Mouse (Mus musculus): ENCODE data around the gene Ptpre. TPM values are rescaled to one million over a fixed set of nuclear protein-coding genes. Genes with fewer than 3 reads are reported as not detected.
"Not testable (repeated sequence)": the region's sequence is repeated elsewhere in the genome, so short reads cannot be mapped to it uniquely, and the experiment has no call there.

Ptpre gene
- total RNA-seq (2017), result 80.7 and 86.9 TPM in 2 replicates

- peak; percentile 80 for ATAC-seq (replicated peaks; ENCODE audit: low read depth, poor library complexity, severe bottlenecking)
Measured at GRCm38 (mm10) chr7:135537341-135537901, at the start of gene Ptpre. Gene Ptpre (plus strand): TSS chr7:135537481.

GRCm38 (mm10) chr7:135488214-135488810 lies 49.0 kb upstream of the Ptpre start:
- peak; percentile 47 for ATAC-seq (replicated peaks; ENCODE audit: low read depth, poor library complexity, severe bottlenecking)

- ATAC-seq (replicated peaks; ENCODE audit: low read depth, poor library complexity, severe bottlenecking), result no peak
Measured at GRCm38 (mm10) chr7:135489724-135490499, 47.4 kb upstream of the Ptpre start.

GRCm38 (mm10) chr7:135490500-135490886 lies 46.8 kb upstream of the Ptpre start:
- ATAC-seq (replicated peaks; ENCODE audit: low read depth, poor library complexity, severe bottlenecking), result 0 out of 2 replicates have a peak, but pooled peaks have one; percentile 24

- peak; percentile 83 for ATAC-seq (replicated peaks; ENCODE audit: low read depth, poor library complexity, severe bottlenecking)
Measured at GRCm38 (mm10) chr7:135495303-135495702, 42.0 kb upstream of the Ptpre start.

GRCm38 (mm10) chr7:135498565-135499186 lies 38.6 kb upstream of the Ptpre start:
- ATAC-seq (replicated peaks; ENCODE audit: low read depth, poor library complexity, severe bottlenecking), result peak; percentile 68

- ATAC-seq (replicated peaks; ENCODE audit: low read depth, poor library complexity, severe bottlenecking), result no peak
Measured at GRCm38 (mm10) chr7:135499403-135499802, 37.9 kb upstream of the Ptpre start.

- not testable (repeated sequence) for ATAC-seq (replicated peaks; ENCODE audit: low read depth, poor library complexity, severe bottlenecking)
Measured at GRCm38 (mm10) chr7:135506506-135506905, 30.8 kb upstream of the Ptpre start.

- ATAC-seq (replicated peaks; ENCODE audit: low read depth, poor library complexity, severe bottlenecking), result peak; percentile 91
Measured at GRCm38 (mm10) chr7:135508602-135509001, 28.7 kb upstream of the Ptpre start.

- no peak for ATAC-seq (replicated peaks; ENCODE audit: low read depth, poor library complexity, severe bottlenecking)
Measured at GRCm38 (mm10) chr7:135509272-135509671, 28.0 kb upstream of the Ptpre start.

- no peak for ATAC-seq (replicated peaks; ENCODE audit: low read depth, poor library complexity, severe bottlenecking)
Measured at GRCm38 (mm10) chr7:135510431-135510830, 26.9 kb upstream of the Ptpre start.

GRCm38 (mm10) chr7:135511723-135512122 lies 25.6 kb upstream of the Ptpre start:
- 0 out of 2 replicates have a peak, but pooled peaks have one; percentile 22 for ATAC-seq (replicated peaks; ENCODE audit: low read depth, poor library complexity, severe bottlenecking)

- ATAC-seq (replicated peaks; ENCODE audit: low read depth, poor library complexity, severe bottlenecking), result peak; percentile 36
Measured at GRCm38 (mm10) chr7:135517191-135517590, 20.1 kb upstream of the Ptpre start.

- ATAC-seq (replicated peaks; ENCODE audit: low read depth, poor library complexity, severe bottlenecking), result peak; percentile 43; the same call in 1 of the 2 replicates
Measured at GRCm38 (mm10) chr7:135520241-135520640, 17.0 kb upstream of the Ptpre start.

- peak; percentile 53 for ATAC-seq (replicated peaks; ENCODE audit: low read depth, poor library complexity, severe bottlenecking)
Measured at GRCm38 (mm10) chr7:135521755-135522512, 15.3 kb upstream of the Ptpre start.

- 0 out of 2 replicates have a peak, but pooled peaks have one; percentile 17 for ATAC-seq (replicated peaks; ENCODE audit: low read depth, poor library complexity, severe bottlenecking)
Measured at GRCm38 (mm10) chr7:135523981-135524380, 13.3 kb upstream of the Ptpre start.

GRCm38 (mm10) chr7:135524424-135524967 lies 12.8 kb upstream of the Ptpre start:
- no peak for ATAC-seq (replicated peaks; ENCODE audit: low read depth, poor library complexity, severe bottlenecking)

- peak; percentile 31; the same call in 1 of the 2 replicates for ATAC-seq (replicated peaks; ENCODE audit: low read depth, poor library complexity, severe bottlenecking)
Measured at GRCm38 (mm10) chr7:135526574-135527152, 10.6 kb upstream of the Ptpre start.

GRCm38 (mm10) chr7:135527169-135527568 lies 10.1 kb upstream of the Ptpre start:
- ATAC-seq (replicated peaks; ENCODE audit: low read depth, poor library complexity, severe bottlenecking), result peak; percentile 87
